Mouse (Mus musculus) small intestine, adult 2 months (tissue): ENCODE measurements around the gene Exosc7. TPM values are rescaled to one million over a fixed set of nuclear protein-coding genes. Genes with fewer than 3 reads are reported as not detected.

Source experiments
- H3K27ac ChIP-seq: fragments of 200-500 bp; 2 replicates; pipeline ENCODE4 v1.5.1; 2012; ENCODE audit warnings: low read depth, low read length, control low read depth, inconsistent platforms; ENCODE audit not compliant: insufficient read depth
- H3K27me3 ChIP-seq: fragments of 200-500 bp; 2 replicates; pipeline ENCODE4 v1.6.1; 2012; ENCODE audit warnings: mild to moderate bottlenecking, moderate library complexity, low read length, inconsistent platforms; ENCODE audit not compliant: control insufficient read depth, insufficient read depth
- H3K36me3 ChIP-seq: fragments of 200-500 bp; 2 replicates; pipeline ENCODE4 v1.6.1; 2012; ENCODE audit warnings: mild to moderate bottlenecking, low read length, control low read depth, inconsistent platforms; ENCODE audit not compliant: control insufficient read depth, insufficient read depth
- H3K4me1 ChIP-seq: fragments of 200-500 bp; 2 replicates; pipeline ENCODE4 v1.6.1; 2012; ENCODE audit warnings: low read length, inconsistent platforms, mixed read lengths; ENCODE audit not compliant: control insufficient read depth, insufficient read depth, insufficient read length
- H3K4me3 ChIP-seq: fragments of 200-500 bp; 2 replicates; pipeline ENCODE4 v1.5.1; 2012; ENCODE audit warnings: low read depth, mild to moderate bottlenecking, control low read depth, inconsistent platforms, low read length, moderate library complexity
- CTCF ChIP-seq: fragments of 200-500 bp; IDR thresholded peaks from 2 replicates; pipeline ENCODE4 v1.5.1; 2012; ENCODE audit warnings: low read depth, mild to moderate bottlenecking, control low read depth, inconsistent platforms, low read length, moderate library complexity, mixed read lengths; ENCODE audit not compliant: insufficient replicate concordance, insufficient read length; ENCODE audit errors: extremely low read depth
- POLR2A ChIP-seq: fragments of 200-500 bp; IDR thresholded peaks from 2 replicates; pipeline ENCODE4 v1.6.1; 2012; ENCODE audit warnings: low read depth, mild to moderate bottlenecking, control low read depth, inconsistent platforms, low read length, moderate library complexity
- whole genome bisulfite sequencing: fragments of 180-500 bp; shearing (Covaris S2); methylation state at CpG from one replicate; pipeline ENCODE4 v1.1.7; 2018; 5-methylcytosine and 5-hydroxymethylcytosine counted together
- polyA plus RNA-seq: library from polyadenylated mRNA; depleted of rRNA; stranded (reverse); fragments of >200 nt; gene quantifications from 2 replicates; pipeline ENCODE4 v1.2.3, GENCODE M21; 2012; rRNA removed

Gene Exosc7
- polyA plus RNA-seq, 1 experiment = 14.6 TPM

GRCm38 (mm10) chr9:123165781-123166443 lies 52.9 kb downstream of the Exosc7 start:
- H3K27me3 ChIP-seq = no peaks in the 10 kb centered on the region
- no peak overlapping the region for H3K4me3 ChIP-seq
- no peak overlapping the region for H3K27ac ChIP-seq
- WGBS = 96% methylated on average over 3 of the region's 3 CpGs
- H3K36me3 ChIP-seq = peaks cover 3% of the 10 kb centered on the region; the same call in 1 of the 2 replicates
- no peaks in the 10 kb centered on the region for H3K4me1 ChIP-seq
- no peak for TF ChIP-seq CTCF
- TF ChIP-seq POLR2A = no peak

- Histone ChIP-seq H3K27me3 (no peaks in the 10 kb centered on the region), H3K36me3 (peaks cover 56% of the 10 kb centered on the region), H3K4me3 (no peak overlapping the region), H3K4me1 (no peaks in the 10 kb centered on the region), H3K27ac (no peak overlapping the region)
- TF ChIP-seq CTCF = no peak
- TF ChIP-seq POLR2A = no peak
- WGBS = 84% methylated on average over 6 of the region's 6 CpGs
Measured at GRCm38 (mm10) chr9:123173760-123174159, 60.7 kb downstream of the Exosc7 start.

GRCm38 (mm10) chr9:123174356-123174755 lies 61.3 kb downstream of the Exosc7 start:
- no peaks in the 10 kb centered on the region for H3K27me3 ChIP-seq
- no peak overlapping the region for H3K4me3 ChIP-seq
- WGBS = 95% methylated on average over 4 of the region's 4 CpGs
- no peak overlapping the region for H3K27ac ChIP-seq
- no peaks in the 10 kb centered on the region for H3K4me1 ChIP-seq
- TF ChIP-seq POLR2A = no peak
- TF ChIP-seq CTCF = no peak
- peaks cover 58% of the 10 kb centered on the region for H3K36me3 ChIP-seq

- H3K4me1 ChIP-seq = no peaks in the 10 kb centered on the region
- no peak for TF ChIP-seq CTCF
- TF ChIP-seq POLR2A = no peak
- H3K27ac ChIP-seq = no peak overlapping the region
- no peaks in the 10 kb centered on the region for H3K27me3 ChIP-seq
- peaks cover 73% of the 10 kb centered on the region for H3K36me3 ChIP-seq
- 92% methylated on average over 9 of the region's 9 CpGs for WGBS
- no peak overlapping the region for H3K4me3 ChIP-seq
Measured at GRCm38 (mm10) chr9:123177380-123178048, 64.5 kb downstream of the Exosc7 start.

GRCm38 (mm10) chr9:123180003-123180402 lies 67.0 kb downstream of the Exosc7 start:
- WGBS = 97% methylated on average over 6 of the region's 6 CpGs
- TF ChIP-seq POLR2A (no peak), CTCF (no peak)
- H3K27ac ChIP-seq = no peak overlapping the region
- peaks cover 66% of the 10 kb centered on the region for H3K36me3 ChIP-seq
- no peak overlapping the region for H3K4me3 ChIP-seq
- H3K27me3 ChIP-seq = no peaks in the 10 kb centered on the region
- H3K4me1 ChIP-seq = peaks cover 2% of the 10 kb centered on the region; the same call in 1 of the 2 replicates

- no peak for TF ChIP-seq POLR2A
- WGBS = 38% methylated on average over 8 of the region's 8 CpGs
- H3K4me3 ChIP-seq = no peak overlapping the region
- peak overlapping the region; percentile 52; the same call in 1 of the 2 replicates for H3K27ac ChIP-seq
- H3K4me1 ChIP-seq = peaks cover 2% of the 10 kb centered on the region; the same call in 1 of the 2 replicates
- H3K36me3 ChIP-seq = peaks cover 62% of the 10 kb centered on the region
- no peaks in the 10 kb centered on the region for H3K27me3 ChIP-seq
Measured at GRCm38 (mm10) chr9:123183226-123183625, 70.2 kb downstream of the Exosc7 start.

GRCm38 (mm10) chr9:123185546-123185945 lies 72.5 kb downstream of the Exosc7 start:
- H3K36me3 ChIP-seq = peaks cover 66% of the 10 kb centered on the region
- H3K27ac ChIP-seq = no peak overlapping the region
- H3K4me3 ChIP-seq = no peak overlapping the region
- WGBS = 73% methylated on average over 2 of the region's 2 CpGs
- H3K27me3 ChIP-seq = no peaks in the 10 kb centered on the region
- peaks cover 2% of the 10 kb centered on the region; the same call in 1 of the 2 replicates for H3K4me1 ChIP-seq
- no peak for TF ChIP-seq CTCF

Other genes with a start within 250 kb of the Exosc7 start
- gene Zfp445, start 247.2 kb upstream of the Exosc7 start, polyA plus RNA-seq = 3.7 and 9.2 TPM in 2 replicates
- gene Zkscan7, start 227.5 kb upstream of the Exosc7 start, polyA plus RNA-seq = 1.0 and 1.9 TPM in 2 replicates
- gene Zfp105, start 190.1 kb upstream of the Exosc7 start, polyA plus RNA-seq = 0.19 and 0.46 TPM in 2 replicates
- gene 1110059G10Rik, start 162.2 kb upstream of the Exosc7 start, polyA plus RNA-seq = 0.22 and 1.5 TPM in 2 replicates
- gene Kif15, start 162.2 kb upstream of the Exosc7 start, polyA plus RNA-seq = 1.4 and 2.6 TPM in 2 replicates
- gene Tmem42, start 91.9 kb upstream of the Exosc7 start, polyA plus RNA-seq = 7.1 and 7.6 TPM in 2 replicates
- gene Tgm4, start 78.5 kb upstream of the Exosc7 start, polyA plus RNA-seq = not detected in 2 replicates
- 123 and 320 TPM in 2 replicates for gene Zdhhc3, start within 50 bp of the Exosc7 start, polyA plus RNA-seq
- gene Clec3b, start 37.7 kb downstream of the Exosc7 start, polyA plus RNA-seq = 34.7 and 37.4 TPM in 2 replicates
- 16.4 and 25.7 TPM in 2 replicates for gene Cdcp1, start 102.8 kb downstream of the Exosc7 start, polyA plus RNA-seq
- 21.7 and 44.7 TPM in 2 replicates for gene Tmem158, start 147.5 kb downstream of the Exosc7 start, polyA plus RNA-seq